Mouse (Mus musculus): Measurements from ENCODE around the gene Tcf20. TPM values are rescaled to one million over a fixed set of nuclear protein-coding genes. Genes with fewer than 3 reads are reported as not detected.

Gene Tcf20
- total and polyA plus RNA-seq, 3 experiments = 34.7 to 92.0 (median 91.8) TPM

GRCm38 (mm10) chr15:82909791-82910190 is 77.9 kb downstream of the Tcf20 start:
- TF ChIP-seq CHD1 (IDR thresholded peaks at IDR 0.05; ENCODE audit: low read depth, low read length) (no peak), POLR2A (IDR thresholded peaks at IDR 0.05; ENCODE audit: control insufficient read depth in 1 of 2, insufficient read depth in 1 of 2, low read depth in 1 of 2, low read length in 2 of 2, poor library complexity in 1 of 2) (no peak)
- Histone ChIP-seq H3K9ac (ENCODE audit: control insufficient read depth, low read depth, low read length, poor library complexity, severe bottlenecking) (no peak overlapping the region), H3K4me1 (ENCODE audit: control insufficient read depth in 1 of 2, insufficient read depth in 2 of 2, low read length in 2 of 2) (peaks cover 0 to 9% of the 10 kb centered on the region in 2 experiments; a peak in 1 of 4 replicates), H3K27ac (ENCODE audit: control insufficient read depth, low read depth, low read length) (no peak overlapping the region), H3K36me3 (ENCODE audit: control insufficient read depth in 1 of 2, insufficient read depth in 2 of 2, low read length in 2 of 2) (peaks cover 0 to 3% of the 10 kb centered on the region in 2 experiments; a peak in 1 of 4 replicates), H3K9me3 (replicated peaks; ENCODE audit: insufficient read depth, low read length) (no peaks in the 10 kb centered on the region), H3K27me3 (ENCODE audit: control insufficient read depth in 1 of 2, insufficient read depth in 2 of 2, low read length in 2 of 2) (peaks cover 5 to 10% of the 10 kb centered on the region in 2 experiments), H3K4me3 (ENCODE audit: control insufficient read depth in 1 of 2, insufficient read depth in 1 of 2, low read depth in 2 of 2, low read length in 2 of 2) (no peak overlapping the region), H3K79me2 (ENCODE audit: control insufficient read depth, insufficient read depth, low read length, poor library complexity) (no peaks in the 10 kb centered on the region)
- DNase-seq (ENCODE audit: low read depth, low spot score) = no peak

- Histone ChIP-seq H3K27ac (ENCODE audit: control insufficient read depth, low read depth, low read length) (no peak overlapping the region), H3K36me3 (ENCODE audit: control insufficient read depth in 1 of 2, insufficient read depth in 2 of 2, low read length in 2 of 2) (no peaks in the 10 kb centered on the region), H3K27me3 (ENCODE audit: control insufficient read depth in 1 of 2, insufficient read depth in 2 of 2, low read length in 2 of 2) (peaks cover 5 to 10% of the 10 kb centered on the region in 2 experiments), H3K79me2 (ENCODE audit: control insufficient read depth, insufficient read depth, low read length, poor library complexity) (no peaks in the 10 kb centered on the region), H3K4me3 (ENCODE audit: control insufficient read depth in 1 of 2, insufficient read depth in 1 of 2, low read depth in 2 of 2, low read length in 2 of 2) (no peak overlapping the region), H3K4me1 (ENCODE audit: control insufficient read depth in 1 of 2, insufficient read depth in 2 of 2, low read length in 2 of 2) (peaks cover 0 to under 1% of the 10 kb centered on the region in 2 experiments; a peak in 1 of 4 replicates), H3K9ac (ENCODE audit: control insufficient read depth, low read depth, low read length, poor library complexity, severe bottlenecking) (no peak overlapping the region), H3K9me3 (replicated peaks; ENCODE audit: insufficient read depth, low read length) (no peaks in the 10 kb centered on the region)
- TF ChIP-seq KAT2A (conservative IDR thresholded peaks at IDR 0.05; ENCODE audit: low read depth, low read length) (no peak), POLR2A (IDR thresholded peaks at IDR 0.05; ENCODE audit: control insufficient read depth in 1 of 2, insufficient read depth in 1 of 2, low read depth in 1 of 2, low read length in 2 of 2, poor library complexity in 1 of 2) (no peak), NELFE (IDR thresholded peaks at IDR 0.05; ENCODE audit: low read depth, low read length) (no peak), ZKSCAN1 (IDR thresholded peaks at IDR 0.05; ENCODE audit: low read depth, low read length) (no peak), MXI1 (IDR thresholded peaks at IDR 0.05; ENCODE audit: low read depth, low read length) (no peak), POLR2AphosphoS2 (IDR thresholded peaks at IDR 0.05; ENCODE audit: low read length) (no peak), BHLHE40 (IDR thresholded peaks at IDR 0.05; ENCODE audit: borderline replicate concordance, low read depth, low read length) (no peak), ZMIZ1 (IDR thresholded peaks at IDR 0.05; ENCODE audit: low read depth, low read length) (no peak), ETS1 (IDR thresholded peaks at IDR 0.05; ENCODE audit: low read depth, low read length) (no peak), MEF2A (IDR thresholded peaks at IDR 0.05; ENCODE audit: extremely low read depth, insufficient replicate concordance, low read depth, low read length, poor library complexity, severe bottlenecking) (no peak), USF2 (IDR thresholded peaks at IDR 0.05; ENCODE audit: borderline replicate concordance in 1 of 2, insufficient read depth in 1 of 2, low read depth in 1 of 2, low read length in 2 of 2) (no peak), HCFC1 (IDR thresholded peaks at IDR 0.05; ENCODE audit: low read depth, low read length) (no peak)
- no peak for DNase-seq (ENCODE audit: low read depth, low spot score)
Observed at GRCm38 (mm10) chr15:82908521-82908920, 79.2 kb downstream of the Tcf20 start.

- H3K4me1 ChIP-seq (ENCODE audit: control insufficient read depth in 1 of 2, insufficient read depth in 2 of 2, low read length in 2 of 2) = no peaks in the 10 kb centered on the region
- H3K27me3 ChIP-seq (ENCODE audit: control insufficient read depth in 1 of 2, insufficient read depth in 2 of 2, low read length in 2 of 2) = peaks cover 5 to 10% of the 10 kb centered on the region in 2 experiments
- no peak for DNase-seq (ENCODE audit: low read depth, low spot score)
- H3K79me2 ChIP-seq (ENCODE audit: control insufficient read depth, insufficient read depth, low read length, poor library complexity) = no peaks in the 10 kb centered on the region
- H3K27ac ChIP-seq (ENCODE audit: control insufficient read depth, low read depth, low read length) = no peak overlapping the region
- no peaks in the 10 kb centered on the region for H3K36me3 ChIP-seq (ENCODE audit: control insufficient read depth in 1 of 2, insufficient read depth in 2 of 2, low read length in 2 of 2)
- no peak overlapping the region for H3K9ac ChIP-seq (ENCODE audit: control insufficient read depth, low read depth, low read length, poor library complexity, severe bottlenecking)
- H3K4me3 ChIP-seq (ENCODE audit: control insufficient read depth in 1 of 2, insufficient read depth in 1 of 2, low read depth in 2 of 2, low read length in 2 of 2) = no peak overlapping the region
- TF ChIP-seq ZMIZ1 (IDR thresholded peaks at IDR 0.05; ENCODE audit: low read depth, low read length) (no peak), SIN3A (IDR thresholded peaks at IDR 0.05; ENCODE audit: low read length) (no peak), SMC3 (IDR thresholded peaks at IDR 0.05; ENCODE audit: low read depth, low read length) (no peak), GATA1 (IDR thresholded peaks at IDR 0.05; ENCODE audit: low read depth, low read length) (no peak), CHD2 (IDR thresholded peaks at IDR 0.05; ENCODE audit: low read length) (no peak), RCOR1 (IDR thresholded peaks at IDR 0.05; ENCODE audit: low read depth, low read length) (no peak)
- no peaks in the 10 kb centered on the region for H3K9me3 ChIP-seq (replicated peaks; ENCODE audit: insufficient read depth, low read length)
Observed at GRCm38 (mm10) chr15:82907306-82907705, 80.4 kb downstream of the Tcf20 start.

All from MEL (cell line).